Comparison of ENCODE assay signal across 9 mouse cellular contexts in genomic region chr11:53794671-53795557, GRCm38 (mm10). TPM values are rescaled to one million over a fixed set of nuclear protein-coding genes. Genes with fewer than 3 reads are reported as not detected.
DNase-seq lines count a peak whose midpoint lies in the region; ATAC-seq lines count a peak whose summit lies in the region.
"Had no signal": no experiment of that assay in that cellular context is flagged by ENCODE, and none has a peak within 500 bp of the region (broad histone marks: within the 10 kb centered on the region; RNA-seq: fewer than 3 reads in every experiment).

No protein-coding gene starts in this region.

- 0 out of 2 replicates have a peak overlapping the region, but pooled peaks have one; percentile 16 for H3K4me3 ChIP-seq in liver, embryonic 15.5 days (replicated peaks)
- no peak overlapping the region for H3K4me3 ChIP-seq in forebrain, embryonic 15.5 days
- H3K4me3 ChIP-seq: neural tube, embryonic 12.5 days had no signal

- H3K27me3 ChIP-seq in liver, embryonic 15.5 days: no peaks in the 10 kb centered on the region
- H3K27me3 ChIP-seq in forebrain, embryonic 15.5 days: no peaks in the 10 kb centered on the region
- H3K27me3 ChIP-seq: neural tube, embryonic 12.5 days had no signal

- no peaks in the 10 kb centered on the region for H3K36me3 ChIP-seq in liver, embryonic 15.5 days (replicated peaks)
- H3K36me3 ChIP-seq in forebrain, embryonic 15.5 days: no peaks in the 10 kb centered on the region
- H3K36me3 ChIP-seq: neural tube, embryonic 12.5 days had no signal

- peaks cover 50% of the 10 kb centered on the region for H3K4me1 ChIP-seq in liver, embryonic 15.5 days (replicated peaks)
- 0 out of 2 replicates have a peak, but pooled peaks cover 7% of the 10 kb centered on the region for H3K4me1 ChIP-seq in forebrain, embryonic 15.5 days
- H3K4me1 ChIP-seq: neural tube, embryonic 12.5 days had no signal

- no peak overlapping the region for H3K9ac ChIP-seq in liver, embryonic 15.5 days
- H3K9ac ChIP-seq in forebrain, embryonic 15.5 days (replicated peaks): no peak overlapping the region
- H3K9ac ChIP-seq: neural tube, embryonic 12.5 days had no signal

- peak overlapping the region; percentile 35 for H3K4me2 ChIP-seq in liver, embryonic 15.5 days
- no peak overlapping the region for H3K4me2 ChIP-seq in forebrain, embryonic 15.5 days (replicated peaks)
- H3K4me2 ChIP-seq: neural tube, embryonic 12.5 days had no signal

- no peaks in the 10 kb centered on the region for H3K9me3 ChIP-seq in liver, embryonic 15.5 days (replicated peaks)
- no peaks in the 10 kb centered on the region for H3K9me3 ChIP-seq in forebrain, embryonic 15.5 days
- H3K9me3 ChIP-seq: neural tube, embryonic 12.5 days had no signal

- intact Hi-C loops in left cerebral cortex, postnatal 25 days (cut with DNase I): no loop called here

- H3K27ac ChIP-seq in liver, embryonic 15.5 days (replicated peaks): peak overlapping the region; percentile 90
- no peak overlapping the region for H3K27ac ChIP-seq in forebrain, embryonic 15.5 days (replicated peaks)
- H3K27ac ChIP-seq: neural tube, embryonic 12.5 days had no signal

- 5% methylated on average over 25 of the region's 25 CpGs for WGBS in liver, embryonic 15.5 days (ENCODE audit: insufficient replicate concordance)
- 77% methylated on average over 25 of the region's 25 CpGs for WGBS in forebrain, embryonic 15.5 days

- peak; percentile 72 for ATAC-seq in liver, embryonic 15.5 days (ENCODE audit: insufficient read depth)
- no peak for ATAC-seq in forebrain, embryonic 15.5 days (replicated peaks)

- DNase-seq in layer of hippocampus, adult 11-12 months (ENCODE audit: low spot score): peak; percentile 29
- DNase-seq in layer of hippocampus, adult 8-10 months (ENCODE audit: low spot score in 2 of 2): no peak
- DNase-seq in cerebellum, adult 9-11 months: peak; percentile 34
- peak; percentile 90 for DNase-seq in induced T-regulatory cell, adult 2 months (ENCODE audit: low read depth)
- DNase-seq in spleen, adult 12 weeks (ENCODE audit: low spot score): peak; percentile 29
- DNase-seq in left cerebral cortex, postnatal 25 days (ENCODE audit: low spot score in 2 of 2): no peak

RNA-seq across cellular contexts. Expression of gene Gm17334, which starts 21.9 kb away (rescaled TPM):
- 1 to 10 TPM; 1.1 to 2.4 (median 1.9) TPM for total RNA-seq in layer of hippocampus, adult 8-10 months (2022)
- 0.16 TPM in 1 of 2 replicates, not detected in the other for polyA plus RNA-seq in liver, embryonic 15.5 days (2015; fragmentation: Nextera tagmentation; extraction: Ambion mirVana)
- polyA plus RNA-seq in forebrain, embryonic 15.5 days (2015; fragmentation: Nextera tagmentation; extraction: Ambion mirVana): not detected in 2 replicates
- total RNA-seq in left cerebral cortex, postnatal 25 days (2021): under 1 TPM in 1 of 2 experiments, not detected in 1; 0.96 TPM
- polyA plus RNA-seq: neural tube, embryonic 12.5 days had no signal

RNA-seq across cellular contexts. Expression of gene Irf1, which starts 25.1 kb away (rescaled TPM):
- total RNA-seq in layer of hippocampus, adult 8-10 months (2022): 10 to 100 TPM in 3 of 4 experiments, 1 to 10 TPM in 1; 9.7 to 12.9 (median 11.0) TPM
- polyA plus RNA-seq in liver, embryonic 15.5 days (2015; fragmentation: Nextera tagmentation; extraction: Ambion mirVana): 11.9 and 13.6 TPM in 2 replicates
- 2.9 and 3.3 TPM in 2 replicates for polyA plus RNA-seq in forebrain, embryonic 15.5 days (2015; fragmentation: Nextera tagmentation; extraction: Ambion mirVana)
- total RNA-seq in left cerebral cortex, postnatal 25 days (2021): 1 to 10 TPM; 5.9 to 6.8 TPM

Comparison
In these comparisons a context has a peak if more than half of its experiments do, and no peak if none do; other contexts are left out.
1. DNase-seq: peak in layer of hippocampus, adult 11-12 months (single experiment), cerebellum, adult 9-11 months (single experiment), induced T-regulatory cell, adult 2 months (single experiment) and spleen, adult 12 weeks (single experiment); none in layer of hippocampus, adult 8-10 months (0 of 2) and left cerebral cortex, postnatal 25 days (0 of 2).